Mouse (Mus musculus) liver, embryonic 16.5 days (tissue): Measurements from ENCODE around the gene Fam131b. TPM values are rescaled to one million over a fixed set of nuclear protein-coding genes. Genes with fewer than 3 reads are reported as not detected.
A peak's percentile ranks its signal among the peaks of the same experiment; 100 is the strongest.

ENCODE experiments used
- ATAC-seq: fragments of 200-750 bp; cut with Nextera tagmentation; 2 replicates; pipeline ENCODE4 v1.8.0; 2017; ENCODE audit warnings: low read depth, mild to moderate bottlenecking, moderate number of reproducible peaks, moderate library complexity
- H3K27ac ChIP-seq: fragments of 300-500 bp; sonication (generic); 2 replicates; pipeline ENCODE4 v1.5.1; 2014; ENCODE audit warnings: mild to moderate bottlenecking, low read length
- H3K27me3 ChIP-seq: fragments of 300-500 bp; sonication (generic); 2 replicates; pipeline ENCODE4 v1.6.1; 2014; ENCODE audit warnings: low read depth, low read length, mixed read lengths; ENCODE audit not compliant: control insufficient read depth, insufficient read depth
- H3K36me3 ChIP-seq: fragments of 300-500 bp; sonication (generic); 2 replicates; pipeline ENCODE4 v1.6.1; 2014; ENCODE audit warnings: mild to moderate bottlenecking; ENCODE audit not compliant: control insufficient read depth, insufficient read depth
- H3K4me1 ChIP-seq: fragments of 300-500 bp; sonication (generic); 2 replicates; pipeline ENCODE4 v1.6.1; 2014; ENCODE audit warnings: low read depth, low read length, mixed read lengths; ENCODE audit not compliant: control insufficient read depth
- H3K4me2 ChIP-seq: fragments of 300-500 bp; sonication (generic); 2 replicates; pipeline ENCODE4 v1.6.1; 2014; ENCODE audit warnings: low read depth, low read length, mixed read lengths
- H3K4me3 ChIP-seq: fragments of 300-500 bp; sonication (generic); 2 replicates; pipeline ENCODE4 v1.5.1; 2014; ENCODE audit warnings: low read depth, mild to moderate bottlenecking, low read length
- H3K9ac ChIP-seq: fragments of 300-500 bp; sonication (generic); 2 replicates; pipeline ENCODE4 v1.6.1; 2014; ENCODE audit warnings: low read depth, low read length
- H3K9me3 ChIP-seq: fragments of 300-500 bp; sonication (generic); replicated peaks from 2 replicates; pipeline ENCODE4 v1.6.1; 2016; ENCODE audit warnings: low read length; ENCODE audit not compliant: control insufficient read depth
- WGBS: fragments of 180-500 bp; shearing (Covaris S2); extraction: QIAGEN DNeasy Blood & Tissue Kit; methylation state at CpG from one replicate; pipeline ENCODE4 v1.1.7; 2014; ENCODE audit not compliant: insufficient replicate concordance; 5-methylcytosine and 5-hydroxymethylcytosine counted together
- polyA plus RNA-seq: library from polyadenylated mRNA; unstranded; fragments of >200 nt; fragmentation: Nextera tagmentation; extraction: Ambion mirVana; gene quantifications from 2 replicates; pipeline ENCODE4 v1.2.1, GENCODE M21; 2015

The Fam131b gene
- polyA plus RNA-seq, 1 experiment from 2014 or later, result not detected

GRCm38 (mm10) chr6:42357901-42358300 lies 33.5 kb upstream of the Fam131b start:
- no peak overlapping the region for H3K4me3 ChIP-seq
- WGBS, result 71% methylated on average over 6 of the region's 6 CpGs
- H3K4me1 ChIP-seq, result peaks cover 11% of the 10 kb centered on the region
- no peak overlapping the region for H3K4me2 ChIP-seq
- H3K9ac ChIP-seq, result no peak overlapping the region
- no peak overlapping the region for H3K27ac ChIP-seq
- H3K9me3 ChIP-seq, result no peaks in the 10 kb centered on the region
- H3K36me3 ChIP-seq, result peaks cover 19% of the 10 kb centered on the region
- no peak for ATAC-seq
- no peaks in the 10 kb centered on the region for H3K27me3 ChIP-seq

GRCm38 (mm10) chr6:42356913-42357312 lies 32.5 kb upstream of the Fam131b start:
- WGBS, result 69% methylated on average over 5 of the region's 5 CpGs
- Histone ChIP-seq H3K4me1 (peaks cover 15% of the 10 kb centered on the region), H3K36me3 (peaks cover 19% of the 10 kb centered on the region)

DNA sequence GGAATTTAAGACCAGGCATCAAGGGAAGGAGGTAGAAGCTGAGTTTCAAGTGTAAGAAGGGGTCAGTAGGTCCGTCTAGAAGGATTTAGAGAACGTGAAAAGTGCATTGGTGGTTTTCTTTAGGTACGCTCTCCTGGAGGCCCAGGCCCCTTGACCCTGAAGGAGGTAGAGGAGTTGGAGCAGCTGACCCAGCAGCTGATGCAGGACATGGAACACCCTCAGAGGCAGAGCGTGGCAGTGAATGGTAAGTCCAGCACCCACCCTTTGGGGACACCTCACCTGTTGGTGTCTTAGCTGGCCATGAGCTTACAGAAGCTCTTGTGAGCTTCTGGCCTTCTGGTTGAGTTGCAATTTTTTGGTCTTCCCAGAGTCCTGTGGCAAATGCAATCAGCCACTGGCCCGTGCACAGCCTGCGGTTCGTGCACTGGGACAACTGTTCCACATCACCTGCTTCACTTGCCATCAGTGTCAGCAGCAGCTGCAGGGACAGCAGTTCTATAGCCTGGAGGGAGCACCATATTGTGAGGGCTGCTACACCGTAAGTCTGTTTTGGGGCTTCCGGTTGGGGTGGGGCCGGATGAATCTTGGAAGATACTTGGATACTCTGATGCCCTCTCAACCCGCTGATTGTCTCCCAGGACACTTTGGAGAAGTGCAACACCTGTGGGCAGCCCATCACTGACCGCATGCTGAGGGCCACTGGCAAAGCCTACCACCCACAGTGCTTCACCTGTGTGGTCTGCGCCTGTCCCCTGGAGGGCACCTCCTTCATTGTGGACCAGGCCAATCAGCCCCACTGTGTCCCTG lies 31.6 kb upstream of the Fam131b start:
- 72% methylated on average over 13 of the region's 13 CpGs for WGBS
- Histone ChIP-seq H3K27me3 (no peaks in the 10 kb centered on the region), H3K4me3 (no peak overlapping the region), H3K36me3 (peaks cover 19% of the 10 kb centered on the region), H3K27ac (no peak overlapping the region), H3K9me3 (no peaks in the 10 kb centered on the region), H3K4me1 (peaks cover 24% of the 10 kb centered on the region), H3K9ac (no peak overlapping the region), H3K4me2 (no peak overlapping the region)
- ATAC-seq, result no peak

More at GRCm38 (mm10) chr6:42356913-42357312, 32.5 kb upstream of the Fam131b start:
- no peak overlapping the region for H3K9ac ChIP-seq
- no peak overlapping the region for H3K27ac ChIP-seq
- no peak overlapping the region for H3K4me2 ChIP-seq
- no peak for ATAC-seq
- no peaks in the 10 kb centered on the region for H3K27me3 ChIP-seq
- H3K4me3 ChIP-seq, result no peak overlapping the region
- H3K9me3 ChIP-seq, result no peaks in the 10 kb centered on the region

DNA sequence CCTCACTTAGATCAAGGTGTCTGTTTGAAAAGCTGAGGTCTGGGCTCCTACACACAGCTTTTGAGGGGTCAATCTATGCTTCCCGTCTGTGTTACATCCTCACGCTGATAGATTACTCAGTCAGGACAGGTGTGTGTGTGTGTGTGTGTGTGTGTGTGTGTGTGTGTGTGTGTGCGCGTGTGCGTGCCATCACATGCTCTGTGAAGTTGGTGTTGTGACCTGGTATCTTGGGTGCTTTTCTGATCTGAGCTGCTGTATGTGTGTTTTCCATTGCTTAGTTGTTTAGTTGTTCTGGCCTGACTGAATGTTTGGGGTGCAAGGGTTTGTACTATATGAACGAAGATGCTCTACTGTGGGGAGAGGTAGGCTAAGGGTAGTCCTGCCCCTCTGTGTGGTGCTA lies 30.9 kb upstream of the Fam131b start:
- H3K27ac ChIP-seq, result no peak overlapping the region
- no peak overlapping the region for H3K9ac ChIP-seq
- H3K4me1 ChIP-seq, result peaks cover 26% of the 10 kb centered on the region
- peaks cover 19% of the 10 kb centered on the region for H3K36me3 ChIP-seq
- H3K9me3 ChIP-seq, result no peaks in the 10 kb centered on the region
- WGBS, result 69% methylated on average over 6 of the region's 6 CpGs
- no peaks in the 10 kb centered on the region for H3K27me3 ChIP-seq
- no peak for ATAC-seq
- no peak overlapping the region for H3K4me3 ChIP-seq
- H3K4me2 ChIP-seq, result no peak overlapping the region

DNA sequence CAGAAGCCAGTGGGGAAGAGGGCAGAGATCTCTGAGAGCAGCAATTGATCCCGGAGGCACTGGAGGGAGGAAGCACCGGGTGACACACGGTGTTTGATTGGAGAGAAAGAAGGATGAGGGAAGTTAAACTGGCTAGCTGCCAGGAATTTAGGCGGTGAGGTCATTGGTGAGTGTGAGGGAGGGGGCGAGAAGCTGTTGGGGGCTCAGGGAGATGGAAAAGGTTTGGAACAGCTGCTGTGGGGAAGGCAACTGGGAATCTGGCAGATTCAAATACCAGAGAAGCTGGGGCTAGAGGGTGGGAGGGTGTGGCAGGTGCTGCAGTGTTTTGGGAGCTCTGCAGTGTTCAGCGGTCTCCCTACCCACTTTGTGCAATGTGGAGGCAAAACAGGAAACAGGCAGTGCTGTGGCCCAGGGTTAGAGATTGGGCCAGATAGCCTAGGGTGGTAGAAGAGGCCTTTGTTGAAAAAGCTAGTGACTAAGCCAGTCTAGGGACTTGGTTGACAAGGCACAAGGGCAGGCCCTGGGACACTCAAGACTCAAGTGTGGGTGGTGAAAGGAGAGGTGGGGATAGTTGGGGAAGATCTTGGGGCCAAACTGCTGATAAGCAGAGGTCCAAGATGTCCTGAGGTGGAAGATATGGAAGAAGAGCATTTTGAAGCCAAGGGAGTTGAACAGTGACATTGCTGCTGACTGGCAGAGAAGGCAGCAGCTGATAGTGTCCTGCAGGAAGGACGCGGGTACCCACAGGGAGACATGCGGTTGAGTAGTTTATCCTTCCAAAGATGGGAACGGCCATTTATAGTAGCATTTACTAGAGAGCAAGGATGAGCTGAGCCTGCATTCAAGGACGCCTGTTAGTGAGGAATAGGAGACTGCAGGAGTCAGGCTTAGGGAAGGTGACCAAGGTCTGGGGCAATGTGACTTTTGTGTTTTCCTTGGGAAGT lies 29.9 kb upstream of the Fam131b start:
- H3K4me3 ChIP-seq, result 0 out of 2 replicates have a peak overlapping the region, but pooled peaks have one; percentile 17

DNA sequence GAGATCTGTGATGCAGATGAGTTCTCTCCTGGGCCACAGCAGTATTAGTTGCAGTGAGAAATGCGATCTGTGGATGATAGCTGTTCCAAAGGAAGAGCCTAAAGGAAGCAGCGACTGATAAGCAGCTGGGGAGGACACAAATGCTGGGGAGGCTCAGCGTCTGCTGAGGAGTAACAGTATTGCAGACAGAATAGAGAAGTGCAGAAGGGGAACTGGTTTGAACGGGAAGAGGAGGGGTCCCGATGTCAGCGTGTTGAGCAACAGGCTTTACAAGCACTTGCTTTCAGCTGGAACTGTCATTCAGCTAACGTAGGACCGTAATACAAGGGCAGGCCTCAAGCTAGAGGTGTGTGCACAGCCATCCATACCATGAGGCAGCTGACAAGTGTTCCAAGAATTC lies 28.7 kb upstream of the Fam131b start:
- no peak for ATAC-seq
- peaks cover 26% of the 10 kb centered on the region for H3K4me1 ChIP-seq
- H3K27me3 ChIP-seq, result no peaks in the 10 kb centered on the region; the same call in 1 of the 2 replicates
- H3K36me3 ChIP-seq, result peaks cover 15% of the 10 kb centered on the region
- H3K4me3 ChIP-seq, result peak overlapping the region; percentile 9; the same call in 1 of the 2 replicates
- peak overlapping the region; percentile 36 for H3K4me2 ChIP-seq
- WGBS, result 11% methylated on average over 8 of the region's 8 CpGs
- no peak overlapping the region for H3K9ac ChIP-seq
- H3K27ac ChIP-seq, result peak overlapping the region; percentile 60
- no peaks in the 10 kb centered on the region for H3K9me3 ChIP-seq

More for the DNA sequence above, 29.9 kb upstream of the Fam131b start:
- Histone ChIP-seq H3K9ac (no peak overlapping the region), H3K36me3 (peaks cover 19% of the 10 kb centered on the region), H3K4me2 (peak overlapping the region; percentile 34), H3K9me3 (no peaks in the 10 kb centered on the region), H3K27ac (peak overlapping the region; percentile 64; the same call in 1 of the 2 replicates), H3K27me3 (no peaks in the 10 kb centered on the region; the same call in 1 of the 2 replicates), H3K4me1 (peaks cover 26% of the 10 kb centered on the region)
- ATAC-seq, result no peak
- 17% methylated on average over 11 of the region's 11 CpGs for WGBS

DNA sequence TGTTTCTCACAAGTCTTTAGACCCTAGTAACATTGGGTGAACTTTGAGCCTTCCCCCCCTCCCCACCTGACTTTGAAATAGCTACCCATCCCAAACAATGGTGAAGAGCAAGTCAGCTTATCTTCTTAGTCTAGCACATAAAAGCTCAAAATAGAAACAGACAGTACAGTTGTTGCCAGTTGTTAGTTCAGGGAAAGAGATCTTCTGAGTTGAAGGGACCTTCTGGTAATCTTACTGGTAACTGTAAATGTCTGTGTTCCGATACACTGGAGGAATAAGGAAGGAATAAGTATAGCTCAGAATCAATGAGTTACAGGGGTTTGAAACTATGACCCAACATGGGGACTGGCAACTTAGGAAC lies 28.0 kb upstream of the Fam131b start:
- peak overlapping the region; percentile 66 for H3K4me2 ChIP-seq
- WGBS, result 23% methylated on average over 1 of the region's 1 CpGs
- H3K36me3 ChIP-seq, result peaks cover 10% of the 10 kb centered on the region
- no peak overlapping the region for H3K9ac ChIP-seq
- H3K4me1 ChIP-seq, result peaks cover 26% of the 10 kb centered on the region
- no peak for ATAC-seq
- peak overlapping the region; percentile 60 for H3K27ac ChIP-seq
- H3K9me3 ChIP-seq, result no peaks in the 10 kb centered on the region
- H3K27me3 ChIP-seq, result no peaks in the 10 kb centered on the region; the same call in 1 of the 2 replicates
- peak overlapping the region; percentile 72 for H3K4me3 ChIP-seq

- Histone ChIP-seq H3K4me1 (peaks cover 26% of the 10 kb centered on the region), H3K27me3 (no peaks in the 10 kb centered on the region; the same call in 1 of the 2 replicates), H3K4me2 (peak overlapping the region; percentile 66), H3K9me3 (no peaks in the 10 kb centered on the region), H3K9ac (no peak overlapping the region), H3K27ac (peak overlapping the region; percentile 60; the same call in 1 of the 2 replicates), H3K4me3 (peak overlapping the region; percentile 72), H3K36me3 (peaks cover 8% of the 10 kb centered on the region)
- no peak for ATAC-seq
- WGBS, result 27% methylated on average over 7 of the region's 7 CpGs
Observed at GRCm38 (mm10) chr6:42351776-42352485, 27.5 kb upstream of the Fam131b start.
